Mouse (Mus musculus) ES-E14 (cell line): ENCODE measurements around the gene Nudt9.

ENCODE experiments used
- CHD2 ChIP-seq: IDR thresholded peaks from 2 replicates; pipeline ENCODE4 v1.6.1; 2014; ENCODE audit warnings: mild to moderate bottlenecking, low read depth, low read length, inconsistent platforms
- HCFC1 ChIP-seq: IDR thresholded peaks from 2 replicates; pipeline ENCODE4 v1.6.1; 2012; ENCODE audit warnings: low read length, inconsistent platforms, borderline replicate concordance; ENCODE audit not compliant: insufficient read depth
- ZC3H11A ChIP-seq: IDR thresholded peaks from 2 replicates; pipeline ENCODE4 v1.6.1; 2012; ENCODE audit warnings: low read depth, mild to moderate bottlenecking, inconsistent platforms, low read length, borderline replicate concordance

- TF ChIP-seq CHD2 (no peak), HCFC1 (no peak), ZC3H11A (no peak)
Measured at GRCm38 (mm10) chr5:104048139-104048538, 2.0 kb downstream of the Nudt9 start.
